Mouse (Mus musculus): ENCODE data around the gene Fetub. TPM values are rescaled to one million over a fixed set of nuclear protein-coding genes. Genes with fewer than 3 reads are reported as not detected.

The Fetub gene
- polyA plus RNA-seq, 1 experiment from 2014 or later = 0.25 TPM

DNA sequence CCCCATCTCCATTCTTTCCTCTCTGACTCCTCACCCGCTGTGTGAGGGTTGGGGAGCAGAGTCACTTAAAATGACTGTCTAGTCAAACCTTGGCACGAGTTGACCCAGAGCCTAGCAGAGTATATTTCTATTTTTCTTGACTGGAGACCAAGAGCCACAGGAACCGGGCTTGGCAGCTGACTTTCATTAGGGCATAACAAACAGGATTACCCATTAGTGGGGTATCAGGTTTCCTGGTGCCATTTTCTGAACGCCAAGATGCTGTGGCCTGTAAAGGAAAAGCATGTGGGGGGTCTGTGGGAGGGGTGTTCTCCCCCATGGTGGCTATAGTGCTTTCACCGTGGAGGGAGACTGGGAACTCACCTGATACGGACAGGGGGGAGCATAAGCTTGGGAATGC is 37.2 kb upstream of the Fetub start:
- Histone ChIP-seq H3K36me3 (replicated peaks; ENCODE audit: control insufficient read depth, insufficient read depth, low read depth, low read length) (no peaks in the 10 kb centered on the region), H3K4me1 (ENCODE audit: control insufficient read depth, insufficient read depth, low read length) (no peaks in the 10 kb centered on the region), H3K27ac (replicated peaks; ENCODE audit: low read depth, low read length) (no peak overlapping the region), H3K4me3 (ENCODE audit: low read depth, low read length) (no peak overlapping the region), H3K9me3 (replicated peaks; ENCODE audit: control insufficient read depth, low read length) (no peaks in the 10 kb centered on the region), H3K27me3 (ENCODE audit: control insufficient read depth, insufficient read depth, low read length) (no peaks in the 10 kb centered on the region; the same call in 1 of the 2 replicates), H3K4me2 (ENCODE audit: low read depth, low read length) (no peak overlapping the region), H3K9ac (replicated peaks; ENCODE audit: low read length) (no peak overlapping the region)
- 7% methylated on average over 6 of the region's 6 CpGs for WGBS
- ATAC-seq (replicated peaks; ENCODE audit: insufficient number of reproducible peaks, low FRiP score, low TSS enrichment, low read depth) (peak; percentile 55; the same call in 1 of the 2 replicates), DNase-seq (ENCODE audit: low spot score) (peak; percentile 87)

DNA sequence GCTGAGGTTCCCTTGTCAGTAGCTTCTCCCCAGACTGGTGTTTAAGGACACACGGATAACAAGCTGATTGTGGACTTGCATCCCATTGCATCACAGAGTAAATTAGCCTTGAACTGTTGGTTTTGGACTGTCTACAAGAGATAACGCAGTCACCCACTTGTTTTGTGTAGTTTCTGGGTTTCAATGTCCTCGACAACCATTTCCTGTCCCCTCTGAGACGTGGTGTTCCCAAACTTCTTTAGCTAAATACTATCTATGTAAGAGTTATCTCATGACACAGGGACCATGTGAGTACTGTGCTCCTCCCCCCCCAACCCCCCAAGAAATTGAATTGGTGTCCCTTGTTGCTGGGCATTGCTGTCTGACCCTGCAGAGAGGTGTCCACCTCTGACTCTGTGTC is 36.6 kb upstream of the Fetub start:
- ATAC-seq (replicated peaks; ENCODE audit: insufficient number of reproducible peaks, low FRiP score, low TSS enrichment, low read depth) = no peak
- Histone ChIP-seq H3K4me2 (ENCODE audit: low read depth, low read length) (no peak overlapping the region), H3K36me3 (replicated peaks; ENCODE audit: control insufficient read depth, insufficient read depth, low read depth, low read length) (no peaks in the 10 kb centered on the region), H3K9ac (replicated peaks; ENCODE audit: low read length) (no peak overlapping the region), H3K9me3 (replicated peaks; ENCODE audit: control insufficient read depth, low read length) (no peaks in the 10 kb centered on the region), H3K27ac (replicated peaks; ENCODE audit: low read depth, low read length) (no peak overlapping the region), H3K27me3 (ENCODE audit: control insufficient read depth, insufficient read depth, low read length) (no peaks in the 10 kb centered on the region; the same call in 1 of the 2 replicates), H3K4me3 (ENCODE audit: low read depth, low read length) (no peak overlapping the region), H3K4me1 (ENCODE audit: control insufficient read depth, insufficient read depth, low read length) (no peaks in the 10 kb centered on the region)
- DNase-seq (ENCODE audit: low spot score) = no peak
- 73% methylated on average over 4 of the region's 4 CpGs for WGBS

DNA sequence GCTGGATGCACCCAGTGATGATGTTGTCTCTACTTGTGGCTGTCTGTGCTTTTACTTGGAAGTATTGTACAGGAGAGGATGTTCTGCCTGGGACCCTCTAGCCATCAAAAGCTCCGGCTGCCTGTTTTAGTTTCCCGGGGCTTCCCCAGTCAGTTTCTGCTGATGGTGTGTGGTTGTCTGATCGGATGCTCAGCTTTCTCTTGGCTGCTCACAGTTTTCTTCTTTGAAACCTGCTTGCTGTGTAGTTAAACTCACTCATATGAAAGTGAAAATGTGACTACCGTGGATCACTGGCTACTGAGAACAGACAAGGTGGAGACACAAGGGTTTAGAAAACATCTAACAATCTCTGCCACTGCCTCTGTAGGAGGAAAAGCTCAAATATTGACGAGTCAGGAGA is 34.7 kb upstream of the Fetub start:
- DNase-seq (ENCODE audit: low spot score) = no peak
- no peaks in the 10 kb centered on the region; the same call in 1 of the 2 replicates for H3K27me3 ChIP-seq (ENCODE audit: control insufficient read depth, insufficient read depth, low read length)
- H3K36me3 ChIP-seq (replicated peaks; ENCODE audit: control insufficient read depth, insufficient read depth, low read depth, low read length) = no peaks in the 10 kb centered on the region
- no peak for ATAC-seq (replicated peaks; ENCODE audit: insufficient number of reproducible peaks, low FRiP score, low TSS enrichment, low read depth)
- no peak overlapping the region for H3K4me3 ChIP-seq (ENCODE audit: low read depth, low read length)
- WGBS = 78% methylated on average over 5 of the region's 5 CpGs
- no peaks in the 10 kb centered on the region for H3K4me1 ChIP-seq (ENCODE audit: control insufficient read depth, insufficient read depth, low read length)
- H3K4me2 ChIP-seq (ENCODE audit: low read depth, low read length) = no peak overlapping the region
- H3K9ac ChIP-seq (replicated peaks; ENCODE audit: low read length) = no peak overlapping the region
- no peaks in the 10 kb centered on the region for H3K9me3 ChIP-seq (replicated peaks; ENCODE audit: control insufficient read depth, low read length)
- H3K27ac ChIP-seq (replicated peaks; ENCODE audit: low read depth, low read length) = no peak overlapping the region

DNA sequence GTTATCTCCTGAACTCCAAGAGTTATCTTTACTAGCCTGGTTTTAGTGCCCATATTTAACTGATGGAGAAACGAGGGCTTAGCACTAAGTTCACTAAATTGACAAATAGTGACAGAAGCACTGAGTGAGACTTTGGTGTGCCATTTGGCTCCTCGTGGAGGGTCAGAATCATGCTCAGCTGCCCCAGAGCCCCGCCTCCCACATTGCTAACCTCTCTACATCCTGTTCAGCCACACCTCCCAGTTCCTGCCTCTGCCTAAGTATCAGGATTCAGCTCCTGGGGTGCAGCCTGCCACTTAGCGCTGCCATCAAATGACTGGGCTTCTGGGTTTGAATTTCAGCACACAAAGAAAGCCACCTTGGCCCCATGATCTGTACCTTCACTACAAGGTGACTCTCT is 32.8 kb upstream of the Fetub start:
- Histone ChIP-seq H3K4me1 (ENCODE audit: control insufficient read depth, insufficient read depth, low read length) (no peaks in the 10 kb centered on the region), H3K9ac (replicated peaks; ENCODE audit: low read length) (no peak overlapping the region), H3K27me3 (ENCODE audit: control insufficient read depth, insufficient read depth, low read length) (no peaks in the 10 kb centered on the region; the same call in 1 of the 2 replicates), H3K4me2 (ENCODE audit: low read depth, low read length) (no peak overlapping the region), H3K4me3 (ENCODE audit: low read depth, low read length) (no peak overlapping the region), H3K36me3 (replicated peaks; ENCODE audit: control insufficient read depth, insufficient read depth, low read depth, low read length) (no peaks in the 10 kb centered on the region), H3K9me3 (replicated peaks; ENCODE audit: control insufficient read depth, low read length) (no peaks in the 10 kb centered on the region), H3K27ac (replicated peaks; ENCODE audit: low read depth, low read length) (no peak overlapping the region)
- no peak for ATAC-seq (replicated peaks; ENCODE audit: insufficient number of reproducible peaks, low FRiP score, low TSS enrichment, low read depth)
- peak; percentile 18 for DNase-seq (ENCODE audit: low spot score)
- 50% methylated on average over 4 of the region's 4 CpGs for WGBS

DNA sequence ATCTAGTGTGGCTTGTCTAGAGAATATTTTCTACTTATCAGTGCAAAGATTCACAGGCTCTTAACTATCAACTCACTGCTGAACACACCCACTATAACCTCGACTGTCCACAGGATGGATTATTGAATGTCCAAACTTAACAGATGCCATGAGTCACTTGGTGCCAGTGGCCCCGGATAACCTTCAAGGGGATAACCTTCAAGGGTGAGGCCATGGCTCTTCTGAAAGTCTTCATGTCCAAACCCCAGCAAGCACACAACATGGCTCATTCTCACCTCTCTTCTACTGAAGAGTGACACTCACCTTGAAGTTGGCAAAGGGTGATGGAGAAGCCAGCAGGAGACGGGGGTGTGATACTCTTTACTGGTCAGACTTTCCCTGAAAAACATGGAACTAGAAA is 31.4 kb upstream of the Fetub start:
- no peak for ATAC-seq (replicated peaks; ENCODE audit: insufficient number of reproducible peaks, low FRiP score, low TSS enrichment, low read depth)
- Histone ChIP-seq H3K27me3 (ENCODE audit: control insufficient read depth, insufficient read depth, low read length) (no peaks in the 10 kb centered on the region; the same call in 1 of the 2 replicates), H3K27ac (replicated peaks; ENCODE audit: low read depth, low read length) (no peak overlapping the region), H3K4me3 (ENCODE audit: low read depth, low read length) (no peak overlapping the region), H3K4me2 (ENCODE audit: low read depth, low read length) (no peak overlapping the region), H3K9ac (replicated peaks; ENCODE audit: low read length) (no peak overlapping the region), H3K36me3 (replicated peaks; ENCODE audit: control insufficient read depth, insufficient read depth, low read depth, low read length) (no peaks in the 10 kb centered on the region), H3K4me1 (ENCODE audit: control insufficient read depth, insufficient read depth, low read length) (no peaks in the 10 kb centered on the region), H3K9me3 (replicated peaks; ENCODE audit: control insufficient read depth, low read length) (no peaks in the 10 kb centered on the region)
- WGBS = 87% methylated on average over 3 of the region's 3 CpGs
- DNase-seq (ENCODE audit: low spot score) = no peak

DNA sequence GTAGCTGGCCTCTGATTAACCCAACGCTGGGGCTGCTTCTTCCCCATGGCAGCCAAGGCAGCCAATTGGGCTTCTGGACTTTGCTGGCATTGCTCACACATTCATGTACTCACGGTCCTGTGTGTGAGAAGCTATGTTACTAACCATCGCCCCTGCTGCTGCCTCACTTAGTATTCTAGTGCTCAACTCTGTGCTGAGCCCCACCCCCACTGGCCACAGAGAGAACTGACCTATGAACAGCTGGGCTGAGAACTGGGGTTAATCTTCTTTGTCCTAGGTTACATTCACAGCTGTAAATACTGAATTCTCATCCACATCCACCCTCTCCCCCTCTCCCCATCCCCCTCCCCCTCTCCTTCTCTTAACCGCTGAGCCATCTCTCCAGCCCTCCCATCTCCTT is 29.3 kb upstream of the Fetub start:
- H3K9me3 ChIP-seq (replicated peaks; ENCODE audit: control insufficient read depth, low read length) = no peaks in the 10 kb centered on the region
- H3K9ac ChIP-seq (replicated peaks; ENCODE audit: low read length) = no peak overlapping the region
- H3K27ac ChIP-seq (replicated peaks; ENCODE audit: low read depth, low read length) = no peak overlapping the region
- DNase-seq (ENCODE audit: low spot score) (no peak), ATAC-seq (replicated peaks; ENCODE audit: insufficient number of reproducible peaks, low FRiP score, low TSS enrichment, low read depth) (no peak)
- H3K27me3 ChIP-seq (ENCODE audit: control insufficient read depth, insufficient read depth, low read length) = no peaks in the 10 kb centered on the region; the same call in 1 of the 2 replicates
- H3K4me3 ChIP-seq (ENCODE audit: low read depth, low read length) = no peak overlapping the region
- H3K4me1 ChIP-seq (ENCODE audit: control insufficient read depth, insufficient read depth, low read length) = no peaks in the 10 kb centered on the region
- H3K36me3 ChIP-seq (replicated peaks; ENCODE audit: control insufficient read depth, insufficient read depth, low read depth, low read length) = no peaks in the 10 kb centered on the region
- no peak overlapping the region for H3K4me2 ChIP-seq (ENCODE audit: low read depth, low read length)
- WGBS = 76% methylated on average over 4 of the region's 4 CpGs

DNA sequence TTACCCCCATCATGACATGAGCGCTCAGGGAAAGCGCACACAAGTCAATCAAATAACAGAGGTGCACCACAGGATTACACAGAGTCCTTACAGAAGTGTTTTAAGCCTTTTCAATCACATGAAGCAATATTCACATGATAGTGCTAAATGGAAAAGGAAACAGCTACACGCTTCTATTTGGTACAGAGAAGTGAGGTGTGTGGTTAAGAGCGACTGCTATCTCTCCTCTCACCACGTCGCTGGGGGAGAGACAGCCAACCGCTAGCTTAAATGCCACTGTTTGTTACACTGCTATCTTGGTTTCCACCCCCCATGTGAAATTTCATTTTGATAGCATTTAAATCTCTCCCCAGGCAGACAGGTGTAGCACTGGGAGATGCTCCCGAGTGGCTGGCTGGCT is 28.4 kb upstream of the Fetub start:
- Histone ChIP-seq H3K4me1 (ENCODE audit: control insufficient read depth, insufficient read depth, low read length) (no peaks in the 10 kb centered on the region), H3K9ac (replicated peaks; ENCODE audit: low read length) (no peak overlapping the region), H3K9me3 (replicated peaks; ENCODE audit: control insufficient read depth, low read length) (no peaks in the 10 kb centered on the region), H3K36me3 (replicated peaks; ENCODE audit: control insufficient read depth, insufficient read depth, low read depth, low read length) (no peaks in the 10 kb centered on the region), H3K4me3 (ENCODE audit: low read depth, low read length) (no peak overlapping the region), H3K27me3 (ENCODE audit: control insufficient read depth, insufficient read depth, low read length) (no peaks in the 10 kb centered on the region), H3K27ac (replicated peaks; ENCODE audit: low read depth, low read length) (no peak overlapping the region), H3K4me2 (ENCODE audit: low read depth, low read length) (no peak overlapping the region)
- 92% methylated on average over 8 of the region's 8 CpGs for WGBS
- ATAC-seq (replicated peaks; ENCODE audit: insufficient number of reproducible peaks, low FRiP score, low TSS enrichment, low read depth) (no peak), DNase-seq (ENCODE audit: low spot score) (no peak)

DNA sequence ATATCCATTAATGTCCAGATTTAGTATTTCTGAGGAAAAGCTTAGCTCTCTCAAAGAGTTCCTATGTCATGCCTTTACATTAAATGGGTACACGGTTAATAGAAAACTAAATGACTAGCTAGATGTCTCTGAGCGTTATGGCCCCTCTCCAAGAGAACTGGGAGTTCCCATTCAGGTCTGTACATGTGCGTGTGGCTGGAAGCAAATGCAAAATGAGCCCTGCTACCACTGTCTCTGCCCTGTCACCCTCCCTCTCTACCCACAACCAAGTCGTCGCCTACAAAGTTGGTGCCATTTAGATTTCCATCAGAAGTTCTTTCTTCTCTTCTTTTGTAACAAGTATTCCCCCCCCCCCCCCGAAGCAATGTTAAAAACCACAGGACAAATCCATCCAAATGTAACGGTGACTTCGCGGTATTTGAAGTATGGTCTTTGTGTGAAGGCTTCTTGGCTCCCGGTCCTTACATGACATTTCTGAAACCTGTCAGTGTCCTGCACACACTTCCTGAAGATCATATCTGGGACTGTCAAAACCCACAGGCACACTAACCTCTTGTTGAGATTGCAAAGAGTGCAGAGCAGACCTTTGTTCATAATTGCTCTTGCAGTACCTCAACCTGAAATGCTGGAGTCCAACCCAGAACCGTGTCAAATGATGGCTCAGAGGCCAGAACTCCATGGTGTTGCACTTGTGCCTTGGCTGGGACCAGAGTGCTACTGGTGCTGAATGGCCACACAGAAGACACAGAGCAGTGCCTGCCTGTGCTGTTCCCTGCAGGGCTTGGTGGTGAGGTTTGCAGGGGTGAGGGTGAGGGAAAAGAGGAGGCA is 27.2 kb upstream of the Fetub start, which contains the start of gene Ahsg:
Ahsg (plus strand) TSS at position 595 of the 828 bp plus-strand sequence.
- H3K4me1 ChIP-seq (ENCODE audit: control insufficient read depth, insufficient read depth, low read length) = no peaks in the 10 kb centered on the region
- no peak within 1 kb of the TSS for H3K4me2 ChIP-seq (ENCODE audit: low read depth, low read length)
- no peak within 1 kb of the TSS for H3K27ac ChIP-seq (replicated peaks; ENCODE audit: low read depth, low read length)
- no peaks in the 10 kb centered on the region for H3K27me3 ChIP-seq (ENCODE audit: control insufficient read depth, insufficient read depth, low read length)
- H3K9me3 ChIP-seq (replicated peaks; ENCODE audit: control insufficient read depth, low read length) = no peaks in the 10 kb centered on the region
- DNase-seq (ENCODE audit: low spot score) = no peak
- H3K36me3 ChIP-seq (replicated peaks; ENCODE audit: control insufficient read depth, insufficient read depth, low read depth, low read length) = no peaks in the 10 kb centered on the region
- WGBS = 90% methylated on average over 11 of the region's 11 CpGs
- no peak within 1 kb of the TSS for H3K9ac ChIP-seq (replicated peaks; ENCODE audit: low read length)
- ATAC-seq (replicated peaks; ENCODE audit: insufficient number of reproducible peaks, low FRiP score, low TSS enrichment, low read depth) = no peak; the same call in 1 of the 2 replicates
- no peak within 1 kb of the TSS for H3K4me3 ChIP-seq (ENCODE audit: low read depth, low read length)

Measured in embryonic facial prominence, embryonic 11.5 days (tissue).